Mouse (Mus musculus): ENCODE data around the gene 4930470P17Rik. TPM values are rescaled to one million over a fixed set of nuclear protein-coding genes. Genes with fewer than 3 reads are reported as not detected.

4930470P17Rik gene
- polyA plus RNA-seq, 1 experiment from 2014 or later, result not detected

- WGBS, result 0% methylated on average over 1 of the region's 1 CpGs
Measured at GRCm38 (mm10) chr2:170596726-170597125, 5.1 kb downstream of the 4930470P17Rik start.

GRCm38 (mm10) chr2:170592161-170592560, 9.7 kb downstream of the 4930470P17Rik start:
- Histone ChIP-seq H3K9me3 (ENCODE audit: control insufficient read depth, low read length) (no peaks in the 10 kb centered on the region), H3K4me2 (ENCODE audit: low read depth, low read length) (no peak overlapping the region), H3K27me3 (ENCODE audit: control insufficient read depth, insufficient read depth, low read depth, low read length) (no peaks in the 10 kb centered on the region), H3K27ac (ENCODE audit: low read length) (no peak overlapping the region), H3K9ac (ENCODE audit: low read length) (no peak overlapping the region), H3K4me3 (ENCODE audit: low read length) (no peak overlapping the region), H3K4me1 (replicated peaks; ENCODE audit: control insufficient read depth, insufficient read depth, low read length) (no peaks in the 10 kb centered on the region), H3K36me3 (ENCODE audit: control insufficient read depth, insufficient read depth, low read length) (no peaks in the 10 kb centered on the region)
- no peak for ATAC-seq (ENCODE audit: low read depth)
- 79% methylated on average over 6 of the region's 6 CpGs for WGBS

More at GRCm38 (mm10) chr2:170596726-170597125, 5.1 kb downstream of the 4930470P17Rik start:
- H3K9me3 ChIP-seq (ENCODE audit: control insufficient read depth, low read length), result no peaks in the 10 kb centered on the region
- no peak overlapping the region for H3K4me3 ChIP-seq (ENCODE audit: low read length)
- H3K9ac ChIP-seq (ENCODE audit: low read length), result no peak overlapping the region
- no peaks in the 10 kb centered on the region for H3K27me3 ChIP-seq (ENCODE audit: control insufficient read depth, insufficient read depth, low read depth, low read length)
- no peak for ATAC-seq (ENCODE audit: low read depth)
- no peak overlapping the region for H3K27ac ChIP-seq (ENCODE audit: low read length)
- H3K36me3 ChIP-seq (ENCODE audit: control insufficient read depth, insufficient read depth, low read length), result no peaks in the 10 kb centered on the region
- H3K4me1 ChIP-seq (replicated peaks; ENCODE audit: control insufficient read depth, insufficient read depth, low read length), result no peaks in the 10 kb centered on the region
- H3K4me2 ChIP-seq (ENCODE audit: low read depth, low read length), result no peak overlapping the region

- no peaks in the 10 kb centered on the region for H3K9me3 ChIP-seq (ENCODE audit: control insufficient read depth, low read length)
- no peak overlapping the region for H3K27ac ChIP-seq (ENCODE audit: low read length)
- no peak overlapping the region for H3K4me2 ChIP-seq (ENCODE audit: low read depth, low read length)
- no peaks in the 10 kb centered on the region; the same call in 1 of the 2 replicates for H3K4me1 ChIP-seq (replicated peaks; ENCODE audit: control insufficient read depth, insufficient read depth, low read length)
- H3K36me3 ChIP-seq (ENCODE audit: control insufficient read depth, insufficient read depth, low read length), result no peaks in the 10 kb centered on the region
- no peak overlapping the region for H3K9ac ChIP-seq (ENCODE audit: low read length)
- no peak overlapping the region for H3K4me3 ChIP-seq (ENCODE audit: low read length)
- WGBS, result 71% methylated on average over 9 of the region's 9 CpGs
- ATAC-seq (ENCODE audit: low read depth), result no peak
- no peaks in the 10 kb centered on the region for H3K27me3 ChIP-seq (ENCODE audit: control insufficient read depth, insufficient read depth, low read depth, low read length)
Measured at GRCm38 (mm10) chr2:170588369-170588900, 13.4 kb downstream of the 4930470P17Rik start.

- no peak overlapping the region for H3K4me2 ChIP-seq (ENCODE audit: low read depth, low read length)
Measured at GRCm38 (mm10) chr2:170584678-170585077, 17.1 kb downstream of the 4930470P17Rik start.

GRCm38 (mm10) chr2:170579551-170579950, 22.3 kb downstream of the 4930470P17Rik start:
- no peak for ATAC-seq (ENCODE audit: low read depth)

More at GRCm38 (mm10) chr2:170584678-170585077, 17.1 kb downstream of the 4930470P17Rik start:
- ATAC-seq (ENCODE audit: low read depth), result no peak
- Histone ChIP-seq H3K9ac (ENCODE audit: low read length) (no peak overlapping the region), H3K4me1 (replicated peaks; ENCODE audit: control insufficient read depth, insufficient read depth, low read length) (no peaks in the 10 kb centered on the region; the same call in 1 of the 2 replicates), H3K4me3 (ENCODE audit: low read length) (no peak overlapping the region), H3K36me3 (ENCODE audit: control insufficient read depth, insufficient read depth, low read length) (no peaks in the 10 kb centered on the region), H3K27ac (ENCODE audit: low read length) (no peak overlapping the region), H3K27me3 (ENCODE audit: control insufficient read depth, insufficient read depth, low read depth, low read length) (no peaks in the 10 kb centered on the region), H3K9me3 (ENCODE audit: control insufficient read depth, low read length) (no peaks in the 10 kb centered on the region)
- 90% methylated on average over 13 of the region's 13 CpGs for WGBS

GRCm38 (mm10) chr2:170578588-170578987, 23.2 kb downstream of the 4930470P17Rik start:
- H3K4me3 ChIP-seq (ENCODE audit: low read length), result no peak overlapping the region
- H3K9me3 ChIP-seq (ENCODE audit: control insufficient read depth, low read length), result no peaks in the 10 kb centered on the region
- H3K4me1 ChIP-seq (replicated peaks; ENCODE audit: control insufficient read depth, insufficient read depth, low read length), result no peaks in the 10 kb centered on the region
- H3K4me2 ChIP-seq (ENCODE audit: low read depth, low read length), result no peak overlapping the region
- no peaks in the 10 kb centered on the region for H3K27me3 ChIP-seq (ENCODE audit: control insufficient read depth, insufficient read depth, low read depth, low read length)
- H3K27ac ChIP-seq (ENCODE audit: low read length), result no peak overlapping the region
- 57% methylated on average over 5 of the region's 5 CpGs for WGBS
- H3K9ac ChIP-seq (ENCODE audit: low read length), result no peak overlapping the region
- ATAC-seq (ENCODE audit: low read depth), result no peak
- H3K36me3 ChIP-seq (ENCODE audit: control insufficient read depth, insufficient read depth, low read length), result no peaks in the 10 kb centered on the region

More at GRCm38 (mm10) chr2:170579551-170579950, 22.3 kb downstream of the 4930470P17Rik start:
- no peaks in the 10 kb centered on the region for H3K4me1 ChIP-seq (replicated peaks; ENCODE audit: control insufficient read depth, insufficient read depth, low read length)
- H3K9ac ChIP-seq (ENCODE audit: low read length), result no peak overlapping the region
- WGBS, result 71% methylated on average over 10 of the region's 10 CpGs
- H3K27me3 ChIP-seq (ENCODE audit: control insufficient read depth, insufficient read depth, low read depth, low read length), result no peaks in the 10 kb centered on the region
- H3K9me3 ChIP-seq (ENCODE audit: control insufficient read depth, low read length), result no peaks in the 10 kb centered on the region
- no peak overlapping the region for H3K4me3 ChIP-seq (ENCODE audit: low read length)
- H3K4me2 ChIP-seq (ENCODE audit: low read depth, low read length), result no peak overlapping the region
- H3K27ac ChIP-seq (ENCODE audit: low read length), result no peak overlapping the region
- no peaks in the 10 kb centered on the region for H3K36me3 ChIP-seq (ENCODE audit: control insufficient read depth, insufficient read depth, low read length)

- no peak overlapping the region for H3K9ac ChIP-seq (ENCODE audit: low read length)
- 77% methylated on average over 3 of the region's 3 CpGs for WGBS
Measured at GRCm38 (mm10) chr2:170577502-170577901, 24.3 kb downstream of the 4930470P17Rik start.

GRCm38 (mm10) chr2:170576077-170576476, 25.7 kb downstream of the 4930470P17Rik start:
- H3K9ac ChIP-seq (ENCODE audit: low read length), result no peak overlapping the region

More at GRCm38 (mm10) chr2:170577502-170577901, 24.3 kb downstream of the 4930470P17Rik start:
- H3K4me1 ChIP-seq (replicated peaks; ENCODE audit: control insufficient read depth, insufficient read depth, low read length), result no peaks in the 10 kb centered on the region
- no peaks in the 10 kb centered on the region for H3K27me3 ChIP-seq (ENCODE audit: control insufficient read depth, insufficient read depth, low read depth, low read length)
- H3K36me3 ChIP-seq (ENCODE audit: control insufficient read depth, insufficient read depth, low read length), result no peaks in the 10 kb centered on the region
- no peak overlapping the region for H3K27ac ChIP-seq (ENCODE audit: low read length)
- no peak for ATAC-seq (ENCODE audit: low read depth)
- no peaks in the 10 kb centered on the region for H3K9me3 ChIP-seq (ENCODE audit: control insufficient read depth, low read length)
- H3K4me3 ChIP-seq (ENCODE audit: low read length), result no peak overlapping the region
- H3K4me2 ChIP-seq (ENCODE audit: low read depth, low read length), result no peak overlapping the region

GRCm38 (mm10) chr2:170564995-170565394, 36.8 kb downstream of the 4930470P17Rik start:
- Histone ChIP-seq H3K4me2 (ENCODE audit: low read depth, low read length) (no peak overlapping the region), H3K27ac (ENCODE audit: low read length) (no peak overlapping the region), H3K4me1 (replicated peaks; ENCODE audit: control insufficient read depth, insufficient read depth, low read length) (no peaks in the 10 kb centered on the region), H3K27me3 (ENCODE audit: control insufficient read depth, insufficient read depth, low read depth, low read length) (no peaks in the 10 kb centered on the region), H3K36me3 (ENCODE audit: control insufficient read depth, insufficient read depth, low read length) (no peaks in the 10 kb centered on the region), H3K4me3 (ENCODE audit: low read length) (no peak overlapping the region), H3K9ac (ENCODE audit: low read length) (no peak overlapping the region), H3K9me3 (ENCODE audit: control insufficient read depth, low read length) (no peaks in the 10 kb centered on the region)
- WGBS, result 77% methylated on average over 8 of the region's 8 CpGs
- no peak for ATAC-seq (ENCODE audit: low read depth)

More at GRCm38 (mm10) chr2:170576077-170576476, 25.7 kb downstream of the 4930470P17Rik start:
- H3K36me3 ChIP-seq (ENCODE audit: control insufficient read depth, insufficient read depth, low read length), result no peaks in the 10 kb centered on the region
- no peaks in the 10 kb centered on the region for H3K9me3 ChIP-seq (ENCODE audit: control insufficient read depth, low read length)
- WGBS, result 49% methylated on average over 12 of the region's 12 CpGs
- H3K4me3 ChIP-seq (ENCODE audit: low read length), result no peak overlapping the region
- H3K4me1 ChIP-seq (replicated peaks; ENCODE audit: control insufficient read depth, insufficient read depth, low read length), result no peaks in the 10 kb centered on the region
- ATAC-seq (ENCODE audit: low read depth), result no peak
- H3K4me2 ChIP-seq (ENCODE audit: low read depth, low read length), result no peak overlapping the region
- H3K27ac ChIP-seq (ENCODE audit: low read length), result no peak overlapping the region
- no peaks in the 10 kb centered on the region for H3K27me3 ChIP-seq (ENCODE audit: control insufficient read depth, insufficient read depth, low read depth, low read length)
